Mouse (Mus musculus) c-Kit-positive CD71-positive TER-119-negative erythroid progenitor cells, embryonic 14.5 days (primary cell): ENCODE measurements around the gene Wdr63.
"Not testable (repeated sequence)": the region's sequence is repeated elsewhere in the genome, so short reads cannot be mapped to it uniquely, and the experiment has no call there.

Source experiments
- DNase-seq: peaks from one replicate; pipeline ENCODE4 v3.0.0-alpha.2; 2013; ENCODE audit warnings: low read depth

Gene Wdr63

GRCm38 (mm10) chr3:146011544-146012218 lies 96.2 kb downstream of the Wdr63 start:
- no peak for DNase-seq

- DNase-seq = no peak
Observed at GRCm38 (mm10) chr3:146010751-146011150, 97.2 kb downstream of the Wdr63 start.

GRCm38 (mm10) chr3:146009859-146010645 lies 97.9 kb downstream of the Wdr63 start:
- DNase-seq = no peak

GRCm38 (mm10) chr3:146007872-146008271 lies 100.1 kb downstream of the Wdr63 start:
- no peak for DNase-seq

- no peak for DNase-seq
Observed at GRCm38 (mm10) chr3:146004347-146005051, 103.4 kb downstream of the Wdr63 start.

GRCm38 (mm10) chr3:145996539-145996938 lies 111.4 kb downstream of the Wdr63 start:
- not testable (repeated sequence) for DNase-seq

- DNase-seq = no peak
Observed at GRCm38 (mm10) chr3:145995489-145995888, 112.4 kb downstream of the Wdr63 start.

- DNase-seq = no peak
Observed at GRCm38 (mm10) chr3:145993481-145994201, 114.3 kb downstream of the Wdr63 start.

- no peak for DNase-seq
Observed at GRCm38 (mm10) chr3:145992796-145993195, 115.1 kb downstream of the Wdr63 start.

- no peak for DNase-seq
Observed at GRCm38 (mm10) chr3:145991976-145992730, 115.8 kb downstream of the Wdr63 start.

GRCm38 (mm10) chr3:145991130-145991529 lies 116.8 kb downstream of the Wdr63 start:
- DNase-seq = no peak
